Mouse (Mus musculus) CD4-positive helper T cell, adult 2 months (primary cell): Measurements from ENCODE around the gene Gzmg.
A peak's percentile ranks its signal among the peaks of the same experiment; 100 is the strongest.
"Not testable (repeated sequence)": the region's sequence is repeated elsewhere in the genome, so short reads cannot be mapped to it uniquely, and the experiment has no call there.

Experiments
- DNase-seq: peaks from one replicate; pipeline ENCODE4 v3.0.0-alpha.2; 2012; ENCODE audit warnings: low read depth, missing footprints, low spot score

Gzmg gene

GRCm38 (mm10) chr14:56159479-56159878 is at the start of gene Gzmg:
Gene Gzmg, minus strand, starts transcription at chr14:56159579.
- DNase-seq, result not testable (repeated sequence)

- DNase-seq, result peak; percentile 22
These were observed 46.2 kb upstream of the Gzmg start for GRCm38 (mm10) chr14:56205613-56206012.

DNA sequence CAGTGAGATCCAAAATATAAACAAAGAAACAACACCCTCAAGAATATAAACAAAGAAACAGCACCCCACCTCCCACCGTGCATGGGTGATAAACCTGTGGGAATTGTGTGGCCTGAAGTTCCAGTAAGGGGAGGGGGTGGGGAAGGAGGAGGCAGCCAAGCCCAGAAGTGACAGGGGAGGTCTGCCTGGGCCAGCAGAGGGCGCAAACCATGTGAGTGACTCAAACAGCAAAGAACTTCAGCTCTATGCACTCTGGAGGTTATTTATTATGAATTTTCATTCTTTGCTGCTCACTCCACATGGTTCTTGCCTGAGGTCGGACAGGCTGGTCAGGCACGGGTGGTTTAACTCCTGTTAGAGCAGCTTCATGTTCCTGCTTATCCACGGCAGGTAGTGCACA is 45.6 kb upstream of the Gzmg start:
- peak; percentile 75 for DNase-seq

GRCm38 (mm10) chr14:56203975-56204374 is 44.6 kb upstream of the Gzmg start:
- DNase-seq, result peak; percentile 72

- no peak for DNase-seq
These were observed 27.6 kb upstream of the Gzmg start for GRCm38 (mm10) chr14:56186946-56187345.

DNA sequence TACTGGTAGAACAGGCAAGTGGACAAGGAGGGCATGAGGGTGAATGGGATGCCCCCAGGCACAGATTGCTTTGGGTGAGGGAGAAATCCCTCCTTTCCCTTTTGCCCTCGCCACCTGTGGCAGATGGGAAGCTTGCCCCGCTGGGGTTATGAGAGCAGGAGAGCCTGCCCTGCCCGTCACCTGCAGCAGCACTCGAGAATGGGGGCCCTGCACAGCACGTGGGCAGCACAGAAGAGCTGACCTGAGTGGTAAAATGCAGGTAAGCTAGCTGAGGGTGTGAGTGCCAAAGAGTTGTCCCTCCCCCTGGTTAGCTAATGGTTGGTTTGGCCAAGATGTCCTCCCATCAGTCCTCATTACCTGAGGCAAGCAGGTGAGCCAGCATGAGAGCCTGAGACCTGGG is 27.1 kb upstream of the Gzmg start:
- DNase-seq, result no peak

- DNase-seq, result peak; percentile 24
These were observed 18.3 kb upstream of the Gzmg start for GRCm38 (mm10) chr14:56177651-56178050.

DNA sequence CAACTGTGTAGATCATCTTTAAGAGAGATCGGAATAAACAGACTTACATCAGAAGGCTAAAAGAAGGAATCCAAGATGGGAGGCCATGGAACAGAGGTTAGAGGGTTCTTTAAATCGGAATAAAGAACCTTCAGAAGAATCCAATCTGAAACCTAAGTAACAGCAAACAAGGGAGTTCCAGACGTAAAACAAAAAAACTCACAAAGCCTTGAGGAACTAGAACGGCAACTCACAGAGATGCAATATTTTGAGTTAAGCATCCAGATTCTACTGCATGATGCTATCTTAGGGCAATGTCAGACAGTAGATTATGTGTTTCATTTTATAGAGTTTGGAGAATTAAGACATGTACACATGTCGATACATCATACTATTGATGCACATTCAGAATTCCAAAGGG is 15.1 kb upstream of the Gzmg start, which contains the start of gene Gzmn:
Gzmn (minus strand) TSS at position 101 of the 400 bp plus-strand sequence.
- DNase-seq, result no peak

DNA sequence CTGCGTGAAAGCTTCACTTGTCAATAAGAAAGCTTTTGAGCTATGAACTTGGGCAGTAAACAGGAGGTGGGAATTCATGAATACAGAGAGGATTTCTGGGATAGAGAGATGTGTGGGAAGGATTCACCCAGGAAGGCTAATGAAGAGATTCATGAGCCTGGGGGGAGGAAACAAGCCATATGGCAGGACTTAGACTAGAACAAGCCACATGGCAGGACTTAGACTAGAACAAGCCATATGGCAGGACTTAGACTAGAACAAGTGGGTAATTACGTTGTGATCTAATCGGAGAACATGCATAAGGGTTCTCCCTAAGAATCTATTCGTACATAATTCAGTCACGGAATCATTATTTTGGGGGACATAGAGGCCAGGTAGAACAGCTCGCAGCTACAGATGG is 14.0 kb upstream of the Gzmg start:
- DNase-seq, result no peak

- DNase-seq, result no peak
These were observed 13.4 kb upstream of the Gzmg start for GRCm38 (mm10) chr14:56172744-56173143.

DNA sequence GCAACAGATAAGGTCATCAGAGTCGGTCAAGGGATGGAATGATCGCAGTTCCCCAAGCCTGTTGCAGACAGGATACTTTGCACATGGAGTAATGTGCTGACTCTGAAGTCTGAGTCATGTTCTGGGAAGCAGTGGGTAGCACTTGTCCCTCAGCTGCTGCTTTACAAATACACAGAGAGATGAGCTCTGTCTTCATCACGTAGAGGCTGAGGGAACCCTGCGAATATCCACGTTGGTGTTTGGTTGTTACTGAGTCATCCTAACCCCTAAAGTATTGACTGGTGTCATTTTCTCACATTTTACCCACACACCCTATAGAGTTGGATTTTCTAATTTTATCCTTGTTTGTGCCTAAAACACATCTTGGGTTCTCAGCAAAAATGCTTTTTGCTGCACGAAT is 8.6 kb upstream of the Gzmg start:
- DNase-seq, result no peak

- DNase-seq, result no peak
These were observed 2.7 kb upstream of the Gzmg start for GRCm38 (mm10) chr14:56162109-56162508.

DNA sequence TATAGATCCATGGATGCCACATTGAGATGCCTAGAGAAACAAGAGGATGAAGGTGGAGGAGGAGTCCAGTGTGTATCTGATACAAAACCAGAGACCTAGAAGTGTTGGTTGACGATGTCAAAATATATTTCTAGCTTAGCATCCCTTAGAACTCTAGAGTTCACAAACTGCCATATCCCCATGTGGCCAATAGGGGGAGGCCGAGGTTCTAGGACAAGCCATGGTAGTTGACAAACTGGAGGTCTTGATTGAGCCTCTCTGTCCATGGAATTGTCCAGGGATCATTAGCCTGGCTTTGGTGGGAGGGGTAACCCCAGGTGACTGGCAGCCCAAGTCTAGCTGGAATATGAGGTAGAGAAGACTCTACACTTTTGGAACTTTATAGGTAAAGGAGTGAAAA is 4.0 kb downstream of the Gzmg start:
- no peak for DNase-seq

GRCm38 (mm10) chr14:56133675-56134074 is 25.7 kb downstream of the Gzmg start:
- not testable (repeated sequence) for DNase-seq

DNA sequence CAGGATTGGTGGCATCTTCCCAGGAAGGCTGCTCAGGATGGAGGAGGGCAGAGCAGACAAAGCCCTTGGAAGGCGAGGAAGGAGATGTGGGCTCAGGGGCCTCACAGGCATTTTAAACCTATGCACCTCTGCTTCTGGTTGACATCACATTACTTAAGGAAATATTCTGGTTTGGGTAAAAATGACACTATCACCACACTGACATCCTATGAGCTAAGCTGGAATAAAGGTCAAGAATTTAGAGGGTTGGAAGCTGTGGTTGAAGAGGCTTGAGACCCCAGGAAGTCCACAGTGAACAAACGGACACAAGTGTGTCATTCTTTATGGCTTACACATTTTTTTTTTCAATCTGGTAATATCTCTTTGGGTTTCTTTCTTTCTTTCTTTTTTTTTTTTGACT is 26.9 kb downstream of the Gzmg start, which contains the start of gene Gzmd:
Gzmd (minus strand) TSS at position 101 of the 400 bp plus-strand sequence.
- DNase-seq, result not testable (repeated sequence)

- no peak for DNase-seq
These were observed 31.0 kb downstream of the Gzmg start for GRCm38 (mm10) chr14:56128341-56128740.

- no peak for DNase-seq
These were observed 35.9 kb downstream of the Gzmg start for GRCm38 (mm10) chr14:56123516-56123915.

DNA sequence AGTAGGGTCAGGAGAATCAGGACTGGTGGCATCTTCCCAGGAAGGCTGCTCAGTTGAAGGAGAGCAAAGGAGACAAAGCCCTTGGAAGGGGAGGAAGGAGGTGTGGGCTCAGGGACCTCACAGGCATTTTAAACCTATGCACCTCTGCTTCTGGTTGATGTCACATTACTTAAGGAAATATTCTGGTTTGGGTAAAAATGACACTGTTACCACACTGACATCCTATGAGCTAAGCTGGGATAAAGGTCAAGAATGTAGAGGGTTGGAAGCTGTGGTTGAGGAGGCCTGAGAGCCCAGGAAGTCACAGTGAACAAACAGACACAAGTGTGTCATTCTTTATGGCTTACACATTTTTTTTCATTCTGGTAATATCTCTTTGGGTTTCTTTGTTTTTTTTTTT is 38.9 kb downstream of the Gzmg start, which contains the start of gene Gzme:
Gzme (minus strand) TSS at position 101 of the 400 bp plus-strand sequence.
- no peak for DNase-seq

DNA sequence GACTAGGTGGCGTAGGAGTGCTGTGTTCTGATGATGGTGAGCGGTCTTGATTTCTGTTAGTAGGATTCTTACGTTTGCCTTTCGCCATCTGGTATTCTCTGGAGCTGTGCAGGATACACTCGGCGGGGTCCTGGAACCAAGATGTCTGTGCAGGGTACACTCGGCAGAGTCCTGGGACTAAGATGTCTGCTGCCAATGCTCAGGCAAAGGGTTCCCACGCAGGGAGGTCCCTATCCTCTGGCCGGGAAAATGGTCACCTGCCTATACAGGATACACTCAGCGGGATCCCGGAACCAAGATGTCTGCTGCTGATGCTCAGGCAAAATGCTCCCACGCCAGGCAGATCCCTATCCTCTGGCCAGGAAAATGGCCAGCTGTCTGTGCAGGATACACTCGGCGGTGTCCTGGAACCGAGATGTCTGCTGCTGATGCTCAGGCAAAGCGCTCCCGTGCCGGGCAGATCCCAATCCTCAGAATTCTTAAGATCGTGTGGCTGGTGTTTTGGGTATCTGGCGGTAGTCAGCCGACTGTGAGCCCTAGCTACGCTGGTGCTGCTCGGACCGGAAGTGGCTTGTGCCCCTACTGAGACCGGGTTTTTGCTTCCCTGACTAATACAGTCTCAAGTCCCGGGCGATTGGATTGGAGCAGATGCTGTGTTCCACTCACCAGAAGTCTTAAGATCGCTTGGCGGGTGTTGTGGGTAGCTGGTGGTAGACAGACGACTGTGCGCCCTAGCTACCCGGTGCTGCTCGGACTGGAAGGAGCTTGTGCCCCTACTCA is 43.7 kb downstream of the Gzmg start:
- DNase-seq, result not testable (repeated sequence)
